Mouse (Mus musculus) layer of hippocampus, adult 8-10 months (tissue): ENCODE measurements around the gene C8a. TPM values are rescaled to one million over a fixed set of nuclear protein-coding genes. Genes with fewer than 3 reads are reported as not detected.

Experiments used
- DNase-seq, 2 experiments: peaks; one replicate each; pipeline ENCODE4 v3.0.0; 2022; ENCODE audit warnings: low spot score in 2 of 2
- total RNA-seq, 4 experiments: library from RNA; stranded (reverse); gene quantifications; 2 replicates each; pipeline ENCODE4 v1.2.4; 2022

C8a gene
- total RNA-seq = not detected

DNA sequence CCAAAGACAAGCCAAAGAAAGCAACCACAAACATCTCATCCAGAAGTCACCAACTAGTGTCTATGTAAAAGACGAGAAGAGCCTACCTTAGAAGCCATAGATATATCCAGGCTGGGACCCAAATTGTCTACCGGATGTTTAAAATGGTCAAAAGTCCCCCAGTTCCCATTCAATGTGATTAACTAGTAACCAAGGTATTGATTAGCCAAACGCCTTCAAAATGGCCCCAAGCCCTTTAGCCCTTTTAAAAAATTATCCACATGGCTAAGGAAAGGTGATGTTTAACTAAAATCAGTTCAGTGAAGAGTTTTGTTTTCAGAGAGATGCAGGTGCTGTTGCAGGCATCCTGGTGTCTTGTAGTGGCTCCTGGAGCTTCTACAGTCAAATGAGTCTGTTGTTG, at the start of gene C8a:
TSS of gene C8a (minus strand) at position 76 of the 400 bp plus-strand sequence.
- no peak for DNase-seq

DNA sequence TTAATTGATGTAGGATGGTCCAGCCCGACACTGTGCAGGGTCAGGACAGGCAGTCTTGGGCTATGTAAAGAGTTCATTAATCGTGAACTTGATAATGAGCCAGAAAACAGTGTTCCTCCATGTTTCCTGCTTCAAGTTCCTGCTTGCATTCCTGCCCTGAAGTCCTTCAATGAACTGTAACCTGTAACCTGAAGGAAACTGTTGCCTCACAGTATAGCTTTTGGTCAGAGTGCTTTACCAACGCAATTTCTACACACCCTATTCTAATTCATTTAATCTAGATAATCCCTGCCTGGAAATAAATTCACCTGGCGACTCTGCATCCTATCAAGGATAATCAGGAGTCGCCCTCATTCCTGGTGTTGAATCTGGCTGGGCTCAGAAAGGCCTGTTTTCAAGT, 49.2 kb upstream of the C8a start:
- no peak for DNase-seq

- DNase-seq = no peak
These were observed 41.8 kb upstream of the C8a start for GRCm38 (mm10) chr4:104918017-104918416.

GRCm38 (mm10) chr4:104914711-104915247, 38.6 kb upstream of the C8a start:
- DNase-seq = no peak

- DNase-seq = no peak
These were observed 37.3 kb upstream of the C8a start, which contains the start of gene Fyb2 for GRCm38 (mm10) chr4:104913291-104914129. Fyb2 (plus strand) TSS chr4:104913456.

- DNase-seq = peak; percentile 45 to 67
These were observed 35.5 kb upstream of the C8a start for GRCm38 (mm10) chr4:104911685-104912084.

DNA sequence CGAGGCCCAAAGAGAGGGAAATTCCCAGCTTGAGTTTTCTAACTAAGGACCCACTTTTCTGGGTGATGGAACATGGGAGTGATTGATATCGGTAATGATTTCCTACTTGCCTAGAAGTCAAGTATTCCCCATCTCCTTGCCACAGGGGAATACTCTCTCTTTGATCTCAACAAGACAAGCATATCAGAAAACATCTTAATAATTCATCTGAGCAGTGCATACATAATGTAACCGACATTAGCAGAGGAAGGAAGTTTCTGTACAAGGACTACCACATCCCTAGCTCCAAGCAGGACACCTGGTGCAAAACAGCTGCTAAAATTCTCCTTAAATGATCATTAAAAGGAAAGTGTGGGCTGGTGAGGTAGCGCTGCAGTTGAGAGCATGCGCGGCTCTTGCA, 28.9 kb upstream of the C8a start:
- no peak for DNase-seq

GRCm38 (mm10) chr4:104902836-104903235, 26.6 kb upstream of the C8a start:
- DNase-seq = no peak

DNA sequence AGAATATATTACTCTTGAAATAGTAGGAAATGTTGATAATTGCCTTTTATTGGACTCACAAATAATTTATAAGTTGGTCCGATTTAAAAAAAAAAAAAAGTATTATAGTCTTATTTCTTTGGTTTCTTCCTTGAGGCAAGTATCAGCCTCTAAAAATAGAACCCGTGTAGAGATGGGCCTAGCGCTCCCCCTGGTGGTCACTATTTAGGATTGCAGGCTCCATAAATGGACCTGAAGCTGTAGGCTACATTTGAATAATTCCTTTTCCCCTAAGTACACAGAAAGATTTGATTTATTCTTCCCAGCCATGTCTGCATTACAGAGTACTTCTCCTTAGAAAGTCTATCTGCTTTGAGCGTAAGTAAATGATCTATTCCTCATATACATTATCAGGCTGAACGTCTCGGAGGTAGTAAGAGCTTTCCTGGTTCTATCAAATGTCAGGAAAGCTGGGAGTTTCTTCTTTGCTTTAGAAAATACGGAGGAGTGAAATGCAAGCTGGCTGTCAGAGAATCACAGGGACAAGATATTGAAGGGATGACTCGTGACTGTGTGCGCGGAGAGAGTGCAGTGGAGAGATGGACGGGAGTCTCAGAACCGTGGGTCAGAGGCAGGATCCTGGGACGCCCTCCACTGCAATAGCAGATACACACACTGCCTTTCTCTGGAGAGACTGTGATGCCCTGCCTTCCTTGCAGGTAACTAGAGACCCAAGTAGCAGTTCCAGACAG, 18.0 kb upstream of the C8a start:
- DNase-seq = peak; percentile 48 to 68

- no peak for DNase-seq
These were observed 17.4 kb upstream of the C8a start for GRCm38 (mm10) chr4:104893588-104893987.

DNA sequence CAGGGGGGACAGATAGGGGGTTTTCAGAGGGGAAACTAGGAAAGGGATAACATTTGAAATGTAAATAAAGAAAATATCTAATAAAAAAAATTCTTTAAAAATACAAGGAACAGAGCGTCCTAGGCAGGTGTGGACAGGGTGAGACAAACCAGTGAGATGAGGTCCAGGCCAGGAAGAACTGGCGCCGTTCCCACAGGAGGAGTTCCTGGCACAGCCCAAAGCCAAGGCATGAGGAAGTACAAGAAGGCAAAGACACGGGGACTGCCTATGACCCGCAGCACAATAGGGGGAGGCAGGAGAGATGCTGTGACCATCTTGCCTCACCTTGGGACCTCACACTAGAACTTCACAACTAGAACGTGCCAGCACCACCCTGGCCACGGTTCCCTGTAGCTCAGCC, 15.5 kb upstream of the C8a start:
- no peak for DNase-seq

GRCm38 (mm10) chr4:104888499-104889262, 12.5 kb upstream of the C8a start:
- no peak for DNase-seq

GRCm38 (mm10) chr4:104887486-104887885, 11.3 kb upstream of the C8a start:
- DNase-seq = no peak

- DNase-seq = no peak
These were observed 366 bp downstream of the C8a start for GRCm38 (mm10) chr4:104875832-104876231.

GRCm38 (mm10) chr4:104870196-104870595, 6.0 kb downstream of the C8a start:
- DNase-seq = no peak

- no peak for DNase-seq
These were observed 6.6 kb downstream of the C8a start for GRCm38 (mm10) chr4:104869581-104869980.

- no peak for DNase-seq
These were observed 11.8 kb downstream of the C8a start for GRCm38 (mm10) chr4:104864397-104864796.

DNA sequence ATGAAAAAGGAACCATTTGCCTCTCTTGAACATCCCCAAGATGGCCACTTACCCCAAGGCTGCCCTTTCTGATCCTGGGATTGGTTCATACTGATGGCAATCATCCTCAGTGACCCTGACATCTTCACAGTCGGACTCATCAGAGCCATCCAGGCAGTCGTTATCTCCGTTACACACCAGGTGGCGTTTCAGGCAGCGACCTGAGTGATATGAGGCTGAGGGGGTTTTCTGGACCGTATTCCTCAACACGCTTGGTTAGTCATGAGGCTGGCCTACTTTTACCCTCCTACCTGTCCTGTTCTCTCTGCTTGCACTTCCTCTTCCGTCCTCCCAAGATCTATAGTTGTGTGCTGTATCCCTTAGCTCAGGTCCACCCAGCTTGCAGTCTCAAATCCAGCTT, 15.0 kb downstream of the C8a start:
- DNase-seq = no peak

GRCm38 (mm10) chr4:104857823-104858222, 18.4 kb downstream of the C8a start:
- DNase-seq = no peak

- no peak for DNase-seq
These were observed 19.2 kb downstream of the C8a start, which contains the start of gene Gm17662 for GRCm38 (mm10) chr4:104857029-104857428. Gm17662 (plus strand) TSS chr4:104857329.

DNA sequence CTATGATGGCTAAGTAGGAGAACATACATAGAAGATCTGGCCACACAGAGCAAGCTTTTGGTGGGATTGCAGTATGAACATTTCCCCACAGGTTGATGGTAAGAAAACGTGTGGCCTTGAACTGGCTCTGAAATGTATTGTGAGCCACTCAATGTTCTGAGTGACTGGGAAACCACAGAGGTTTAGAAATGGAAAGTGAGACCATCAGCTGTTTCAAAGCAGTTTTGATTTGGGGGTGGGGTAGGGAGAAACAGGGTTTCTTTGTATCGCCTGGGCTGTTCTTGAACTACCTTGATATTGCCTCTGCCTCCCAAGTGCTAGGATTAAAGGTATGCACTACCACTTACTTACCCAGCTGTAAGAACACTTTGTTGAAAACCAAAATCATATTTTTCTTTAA, 21.0 kb downstream of the C8a start:
- no peak for DNase-seq

DNA sequence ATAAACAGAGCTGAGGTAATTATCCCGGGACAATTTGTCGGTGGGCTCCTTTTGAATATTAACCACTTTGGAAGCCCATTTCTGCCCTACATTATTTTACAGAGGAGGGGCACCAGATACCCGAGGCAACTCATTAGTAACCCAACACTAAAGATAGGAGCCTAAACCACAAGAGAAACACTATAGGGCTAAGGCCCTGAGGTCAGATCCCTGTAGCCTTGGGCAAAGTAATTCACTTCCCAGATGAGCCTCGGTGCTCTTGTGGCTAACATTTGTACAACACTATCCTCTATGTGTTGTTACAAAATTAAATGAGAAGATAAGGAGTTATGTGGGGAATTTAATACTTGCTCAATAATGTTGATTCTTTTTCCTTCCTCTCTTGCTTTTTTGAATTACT, 32.7 kb downstream of the C8a start:
- DNase-seq = no peak
